Mouse (Mus musculus) stomach, embryonic 15.5 days (tissue): ENCODE results near the gene Prss28. TPM values are rescaled to one million over a fixed set of nuclear protein-coding genes. Genes with fewer than 3 reads are reported as not detected.

ENCODE experiments used
- ATAC-seq: fragments of 200-750 bp; cut with Nextera tagmentation; 2 replicates; pipeline ENCODE4 v1.8.0; 2017; ENCODE audit warnings: low read depth, moderate number of reproducible peaks, moderate TSS enrichment; ENCODE audit not compliant: insufficient read depth, low FRiP score
- H3K27ac ChIP-seq: fragments of 300-500 bp; sonication (generic); 2 replicates; pipeline ENCODE4 v1.5.1; 2015; ENCODE audit warnings: mild to moderate bottlenecking, inconsistent platforms
- H3K27me3 ChIP-seq: fragments of 300-500 bp; sonication (generic); replicated peaks from 2 replicates; pipeline ENCODE4 v1.6.1; 2015; ENCODE audit warnings: inconsistent platforms
- H3K36me3 ChIP-seq: fragments of 300-500 bp; sonication (generic); 2 replicates; pipeline ENCODE4 v1.6.1; 2015; ENCODE audit warnings: inconsistent platforms
- H3K4me1 ChIP-seq: fragments of 300-500 bp; sonication (generic); 2 replicates; pipeline ENCODE4 v1.6.1; 2015; ENCODE audit warnings: inconsistent platforms
- H3K4me2 ChIP-seq: fragments of 300-500 bp; sonication (generic); 2 replicates; pipeline ENCODE4 v1.6.1; 2015; ENCODE audit warnings: mild to moderate bottlenecking, inconsistent platforms
- H3K4me3 ChIP-seq: fragments of 300-500 bp; sonication (generic); replicated peaks from 2 replicates; pipeline ENCODE4 v1.5.1; 2015; ENCODE audit warnings: inconsistent platforms
- H3K9ac ChIP-seq: fragments of 300-500 bp; sonication (generic); 2 replicates; pipeline ENCODE4 v1.6.1; 2015; ENCODE audit warnings: inconsistent platforms
- H3K9me3 ChIP-seq: fragments of 300-500 bp; sonication (generic); 2 replicates; pipeline ENCODE4 v1.6.1; 2016; ENCODE audit warnings: inconsistent platforms
- whole genome bisulfite sequencing: fragments of 180-500 bp; shearing (Covaris S2); methylation state at CpG from one replicate; pipeline ENCODE4 v1.1.7; 2015; 5-methylcytosine and 5-hydroxymethylcytosine counted together
- polyA plus RNA-seq: library from polyadenylated mRNA; unstranded; fragments of >200 nt; fragmentation: Nextera tagmentation; extraction: Ambion mirVana; gene quantifications from 2 replicates; pipeline ENCODE4 v1.2.1, GENCODE M21; 2015

Gene Prss28
- polyA plus RNA-seq, 1 experiment from 2014 or later = not detected

GRCm38 (mm10) chr17:25361291-25361690 lies 52.8 kb downstream of the Prss28 start:
- no peak overlapping the region for H3K4me3 ChIP-seq
- 63% methylated on average over 2 of the region's 2 CpGs for WGBS
- ATAC-seq = no peak
- H3K4me2 ChIP-seq = no peak overlapping the region
- no peaks in the 10 kb centered on the region for H3K36me3 ChIP-seq
- no peaks in the 10 kb centered on the region for H3K4me1 ChIP-seq
- no peaks in the 10 kb centered on the region for H3K27me3 ChIP-seq
- H3K27ac ChIP-seq = no peak overlapping the region
- no peaks in the 10 kb centered on the region for H3K9me3 ChIP-seq
- no peak overlapping the region for H3K9ac ChIP-seq

Other genes with a start within 250 kb of the Prss28 start
- gene Tmem204, start 225.1 kb upstream of the Prss28 start, polyA plus RNA-seq = 23.5 and 23.7 TPM in 2 replicates
- gene Telo2, start 192.7 kb upstream of the Prss28 start, polyA plus RNA-seq = 38.6 and 40.2 TPM in 2 replicates
- 0.12 and 0.36 TPM in 2 replicates for gene Ptx4, start 187.9 kb upstream of the Prss28 start, polyA plus RNA-seq
- gene Clcn7, start 175.3 kb upstream of the Prss28 start, polyA plus RNA-seq = 18.1 and 21.1 TPM in 2 replicates
- 0.46 and 0.62 TPM in 2 replicates for gene Ccdc154, start 146.2 kb upstream of the Prss28 start, polyA plus RNA-seq
- 4.3 and 8.4 TPM in 2 replicates for gene Gm38655, start 133.2 kb upstream of the Prss28 start, polyA plus RNA-seq
- gene BC003965, start 124.1 kb upstream of the Prss28 start, polyA plus RNA-seq = 34.1 and 35.5 TPM in 2 replicates
- 7.2 TPM in 2 replicates for gene Unkl, start 120.2 kb upstream of the Prss28 start, polyA plus RNA-seq
- 41.9 and 44.2 TPM in 2 replicates for gene Gnptg, start 68.5 kb upstream of the Prss28 start, polyA plus RNA-seq
- gene Tsr3, start 68.5 kb upstream of the Prss28 start, polyA plus RNA-seq = 42.8 and 43.1 TPM in 2 replicates
- gene Baiap3, start 52.3 kb upstream of the Prss28 start, polyA plus RNA-seq = 3.3 and 7.2 TPM in 2 replicates
- gene Ube2i, start 34.0 kb upstream of the Prss28 start, polyA plus RNA-seq = 503 and 542 TPM in 2 replicates
- gene Prss34, start 10.3 kb upstream of the Prss28 start, polyA plus RNA-seq = 1.8 TPM in 2 replicates
- gene Prss29, start 10.0 kb downstream of the Prss28 start, polyA plus RNA-seq = not detected in 2 replicates
- 0.24 and 0.64 TPM in 2 replicates for gene Tpsab1, start 36.9 kb downstream of the Prss28 start, polyA plus RNA-seq
- 10.4 and 14.3 TPM in 2 replicates for gene Tpsb2, start 57.7 kb downstream of the Prss28 start, polyA plus RNA-seq
- 3.5 and 4.7 TPM in 2 replicates for gene Tpsg1, start 60.6 kb downstream of the Prss28 start, polyA plus RNA-seq
- gene Cacna1h, start 125.1 kb downstream of the Prss28 start, polyA plus RNA-seq = 5.1 and 5.6 TPM in 2 replicates
- 0.12 and 0.31 TPM in 2 replicates for gene Tekt4, start 146.0 kb downstream of the Prss28 start, polyA plus RNA-seq
- gene Sstr5, start 188.6 kb downstream of the Prss28 start, polyA plus RNA-seq = 0.32 and 0.37 TPM in 2 replicates